Mouse (Mus musculus) bone marrow macrophage, adult 2 months (primary cell): ENCODE results near the gene Tmco3.

Experiments
- CTCF ChIP-seq: IDR thresholded peaks from 2 replicates; pipeline ENCODE4 v1.5.1; 2012; ENCODE audit warnings: low read depth, mild to moderate bottlenecking, low read length, moderate library complexity
- POLR2A ChIP-seq: IDR thresholded peaks from 2 replicates; pipeline ENCODE4 v1.6.1; 2012; ENCODE audit warnings: mild to moderate bottlenecking, low read depth, low read length, borderline replicate concordance

DNA sequence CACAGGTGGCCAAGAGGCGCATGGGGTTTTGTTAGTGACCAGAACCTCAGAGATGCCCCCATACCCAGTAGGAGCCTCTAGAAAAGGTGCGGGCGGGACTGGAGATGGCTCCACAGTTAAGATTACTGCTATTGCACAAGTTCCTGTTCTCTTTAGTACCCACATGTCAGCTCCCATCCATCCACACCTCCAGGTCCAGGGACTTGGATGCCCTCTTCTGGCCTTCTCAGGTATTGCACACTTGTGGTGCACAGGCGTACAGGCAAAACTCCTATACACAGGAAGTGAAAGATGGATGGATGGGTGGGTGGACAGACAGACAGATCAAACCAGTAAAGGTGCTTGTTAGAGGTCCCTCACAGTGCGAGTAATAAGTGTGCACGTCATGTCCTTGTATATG, 73.9 kb downstream of the Tmco3 start:
- no peak for TF ChIP-seq CTCF
- TF ChIP-seq POLR2A: no peak
